Mouse (Mus musculus) intestine, postnatal 0 days (tissue): ENCODE measurements at regions not wholly inside any gene's neighbourhood (a gene's known extent, or its start where the extent isn't known, plus 50 kb on each side); places are given as distances from the start of the nearest gene placed in this dataset.

Source experiments
- ATAC-seq: fragments of 200-750 bp; cut with Nextera tagmentation; 2 replicates; pipeline ENCODE4 v1.8.0; 2017; ENCODE audit warnings: mild to moderate bottlenecking, moderate TSS enrichment, moderate library complexity
- H3K27ac ChIP-seq: fragments of 300-500 bp; sonication (generic); 2 replicates; pipeline ENCODE4 v1.5.1; 2014; ENCODE audit warnings: mild to moderate bottlenecking, low read depth, low read length, moderate library complexity
- H3K27me3 ChIP-seq: fragments of 300-500 bp; sonication (generic); replicated peaks from 2 replicates; pipeline ENCODE4 v1.6.1; 2014; ENCODE audit warnings: low read length, mixed read lengths; ENCODE audit not compliant: control insufficient read depth, insufficient read depth
- H3K36me3 ChIP-seq: fragments of 300-500 bp; sonication (generic); 2 replicates; pipeline ENCODE4 v1.6.1; 2014; ENCODE audit warnings: mild to moderate bottlenecking, moderate library complexity; ENCODE audit not compliant: control insufficient read depth, insufficient read depth
- H3K4me1 ChIP-seq: fragments of 300-500 bp; sonication (generic); replicated peaks from 2 replicates; pipeline ENCODE4 v1.6.1; 2014; ENCODE audit warnings: antibody characterized with exemption, low read length, mixed read lengths; ENCODE audit not compliant: control insufficient read depth, insufficient read depth
- H3K4me2 ChIP-seq: fragments of 300-500 bp; sonication (generic); replicated peaks from 2 replicates; pipeline ENCODE4 v1.6.1; 2014; ENCODE audit warnings: low read depth, mild to moderate bottlenecking, moderate library complexity
- H3K4me3 ChIP-seq: fragments of 300-500 bp; sonication (generic); 2 replicates; pipeline ENCODE4 v1.5.1; 2014; ENCODE audit warnings: low read depth, low read length
- H3K9ac ChIP-seq: fragments of 300-500 bp; sonication (generic); 2 replicates; pipeline ENCODE4 v1.6.1; 2014; ENCODE audit warnings: mild to moderate bottlenecking, low read depth, low read length
- H3K9me3 ChIP-seq: fragments of 300-500 bp; sonication (generic); 2 replicates; pipeline ENCODE4 v1.6.1; 2016; ENCODE audit warnings: mixed run types; ENCODE audit not compliant: control insufficient read depth
- CTCF ChIP-seq: sonication (generic); IDR thresholded peaks from 2 replicates; pipeline ENCODE4 v1.5.1; 2016; ENCODE audit warnings: low read depth, mild to moderate bottlenecking, control low read depth, antibody characterized with exemption, moderate library complexity
- WGBS: fragments of 180-500 bp; shearing (Covaris S2); extraction: QIAGEN DNeasy Blood & Tissue Kit; methylation state at CpG from one replicate; pipeline ENCODE4 v1.1.7; 2014; 5-methylcytosine and 5-hydroxymethylcytosine counted together

DNA sequence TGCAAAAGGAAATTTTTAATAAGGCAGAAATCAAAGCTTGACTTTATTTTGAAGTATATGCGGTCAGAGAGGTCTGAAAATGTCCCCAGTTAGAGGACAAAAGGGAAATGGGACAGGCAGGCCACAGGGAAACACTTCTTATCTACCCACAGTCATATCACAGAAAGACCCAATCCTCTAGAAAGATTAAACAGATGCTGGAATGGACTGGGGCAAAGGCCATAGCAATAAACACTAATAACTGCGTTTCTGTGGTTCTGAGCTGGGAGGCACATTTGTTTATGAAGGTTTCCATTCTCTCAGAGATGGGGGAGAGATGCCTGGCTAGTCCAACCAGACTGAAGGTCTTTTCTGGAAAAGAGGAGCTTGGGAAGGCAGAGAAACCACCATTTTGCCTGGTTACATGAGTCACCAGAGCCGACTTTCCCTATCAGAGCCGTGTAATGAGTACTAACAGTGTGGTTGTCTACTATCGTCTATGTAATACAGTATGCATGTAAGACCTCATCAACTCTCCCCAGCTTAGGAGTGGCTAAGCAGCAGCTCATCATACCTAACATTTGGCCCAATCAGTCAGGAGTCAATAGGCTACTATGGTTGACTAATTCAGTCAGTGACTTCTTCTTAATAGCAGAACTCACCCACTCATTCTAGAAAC is 130.2 kb downstream of the Gm9817 start:
- H3K9me3 ChIP-seq: no peaks in the 10 kb centered on the region
- WGBS: 30% methylated on average over 5 of the region's 5 CpGs
- no peak for TF ChIP-seq CTCF
- H3K4me3 ChIP-seq: no peak overlapping the region
- ATAC-seq: peak; percentile 76
- H3K27ac ChIP-seq: no peak overlapping the region
- no peaks in the 10 kb centered on the region for H3K27me3 ChIP-seq
- H3K4me2 ChIP-seq: no peak overlapping the region
- H3K36me3 ChIP-seq: no peaks in the 10 kb centered on the region
- no peak overlapping the region for H3K9ac ChIP-seq
- peaks cover 6% of the 10 kb centered on the region; the same call in 1 of the 2 replicates for H3K4me1 ChIP-seq

DNA sequence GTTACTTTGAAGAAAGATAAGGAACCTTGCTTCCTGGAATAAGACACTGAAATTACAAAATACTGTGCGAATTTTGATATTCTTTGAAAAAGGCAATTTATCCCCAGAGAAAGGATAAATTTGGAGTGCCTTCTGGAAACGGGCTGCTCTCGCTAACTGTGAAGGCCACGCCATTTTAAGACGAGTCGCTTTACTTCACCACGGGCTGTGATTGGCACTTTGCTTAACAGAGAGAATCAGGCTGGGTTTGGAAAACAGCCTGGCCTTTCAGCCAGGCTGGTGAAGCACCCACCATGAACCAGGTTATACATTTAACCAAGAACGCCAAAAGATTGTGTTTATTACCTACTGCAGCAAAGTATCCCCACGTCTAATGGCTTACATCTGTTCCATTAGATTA is 132.7 kb downstream of the Gm9817 start:
- WGBS: 77% methylated on average over 9 of the region's 9 CpGs
- ATAC-seq: no peak
- Histone ChIP-seq H3K4me3 (no peak overlapping the region), H3K4me1 (peaks cover 6% of the 10 kb centered on the region; the same call in 1 of the 2 replicates), H3K9me3 (no peaks in the 10 kb centered on the region), H3K27me3 (no peaks in the 10 kb centered on the region), H3K36me3 (no peaks in the 10 kb centered on the region), H3K9ac (no peak overlapping the region), H3K27ac (no peak overlapping the region), H3K4me2 (no peak overlapping the region)
- TF ChIP-seq CTCF: no peak

DNA sequence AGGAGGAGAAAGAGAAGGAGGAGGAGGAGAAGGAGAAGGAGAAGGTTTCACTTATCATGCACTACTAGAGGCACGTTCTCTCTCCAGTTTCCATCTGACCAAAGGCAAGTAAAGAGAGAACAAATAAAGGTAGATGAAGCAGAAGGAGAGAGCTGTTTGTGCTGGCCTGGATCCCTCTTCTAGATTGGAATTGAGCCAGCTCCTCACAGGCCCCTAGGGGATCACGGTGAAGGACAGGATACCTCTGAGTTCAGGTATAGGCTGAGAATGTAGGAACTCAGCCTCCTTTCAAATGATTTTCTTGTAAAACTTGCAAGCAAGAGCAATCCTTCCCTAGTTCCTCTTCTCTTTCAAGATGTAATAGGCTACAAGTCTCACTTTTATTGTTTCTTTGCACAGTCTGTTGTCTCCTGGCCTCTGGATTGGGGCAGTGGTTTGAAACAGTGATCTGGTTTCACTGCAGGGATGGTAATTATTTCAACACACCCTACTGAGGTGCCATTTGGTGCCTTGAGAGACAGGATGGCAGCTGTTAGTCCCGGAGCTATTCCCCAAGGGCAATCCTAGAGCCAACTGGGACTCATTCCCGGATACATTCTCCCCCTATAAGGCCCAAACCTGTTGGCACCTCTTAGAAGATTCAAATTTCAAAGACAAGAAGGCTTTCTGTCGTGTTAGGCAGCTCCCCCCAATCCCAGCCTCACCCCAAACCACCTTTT is 134.8 kb downstream of the Gm9817 start:
- no peaks in the 10 kb centered on the region for H3K27me3 ChIP-seq
- no peaks in the 10 kb centered on the region for H3K9me3 ChIP-seq
- no peak for TF ChIP-seq CTCF
- H3K4me1 ChIP-seq: peaks cover 6% of the 10 kb centered on the region; the same call in 1 of the 2 replicates
- no peak overlapping the region for H3K27ac ChIP-seq
- 31% methylated on average over 5 of the region's 5 CpGs for WGBS
- H3K4me3 ChIP-seq: no peak overlapping the region
- H3K4me2 ChIP-seq: no peak overlapping the region
- no peak overlapping the region for H3K9ac ChIP-seq
- H3K36me3 ChIP-seq: no peaks in the 10 kb centered on the region
- no peak for ATAC-seq

DNA sequence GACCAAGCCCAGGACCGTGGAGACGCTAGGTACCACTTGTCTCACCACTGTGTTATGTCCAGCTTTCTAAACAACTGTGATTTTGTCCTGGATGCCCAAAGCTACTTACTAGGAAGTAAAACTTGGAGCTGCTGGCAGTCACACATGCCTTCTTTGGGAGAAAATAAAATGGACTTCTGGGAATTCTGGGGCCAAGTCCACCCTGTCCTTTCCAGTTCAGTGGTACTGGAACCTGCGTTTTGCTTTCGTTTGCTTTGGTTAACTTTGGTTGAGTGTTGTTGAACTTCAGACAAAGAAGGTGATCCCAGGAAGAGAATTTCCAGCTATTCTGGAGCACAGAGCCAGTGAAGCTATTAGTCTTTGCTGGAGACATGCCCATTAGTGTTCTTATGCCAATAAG is 139.8 kb downstream of the Gm9817 start:
- Histone ChIP-seq H3K36me3 (no peaks in the 10 kb centered on the region), H3K9me3 (no peaks in the 10 kb centered on the region), H3K9ac (no peak overlapping the region), H3K4me2 (no peak overlapping the region), H3K4me3 (no peak overlapping the region), H3K27me3 (no peaks in the 10 kb centered on the region), H3K4me1 (peaks cover 3% of the 10 kb centered on the region; the same call in 1 of the 2 replicates), H3K27ac (no peak overlapping the region)
- no peak for ATAC-seq
- WGBS: 91% methylated on average over 4 of the region's 4 CpGs
- no peak for TF ChIP-seq CTCF

DNA sequence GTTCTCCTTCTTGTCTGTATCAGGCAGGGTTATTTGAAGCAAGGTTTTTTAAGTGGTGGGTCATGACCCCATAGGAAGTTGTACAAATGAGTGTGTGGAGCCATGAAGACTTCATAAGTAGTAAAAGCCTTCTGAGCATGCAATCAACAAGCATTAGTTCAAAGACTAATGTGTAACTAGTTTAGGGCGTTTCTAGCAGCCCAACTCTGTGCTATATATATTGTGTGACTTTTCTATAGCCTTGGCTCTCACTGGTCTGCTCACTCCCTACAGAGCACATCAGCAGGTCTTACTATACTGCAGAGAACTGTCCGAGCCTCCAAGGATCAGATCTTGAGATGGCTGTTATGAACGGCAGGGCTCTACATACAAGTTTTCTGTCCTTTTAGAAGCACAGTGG is 141.2 kb downstream of the Gm9817 start:
- no peak overlapping the region for H3K9ac ChIP-seq
- H3K36me3 ChIP-seq: no peaks in the 10 kb centered on the region
- H3K4me3 ChIP-seq: no peak overlapping the region
- no peak overlapping the region for H3K27ac ChIP-seq
- H3K9me3 ChIP-seq: no peaks in the 10 kb centered on the region
- no peaks in the 10 kb centered on the region for H3K27me3 ChIP-seq
- no peak for TF ChIP-seq CTCF
- 69% methylated on average over 3 of the region's 3 CpGs for whole genome bisulfite sequencing
- no peak overlapping the region for H3K4me2 ChIP-seq
- ATAC-seq: no peak
- no peaks in the 10 kb centered on the region for H3K4me1 ChIP-seq

DNA sequence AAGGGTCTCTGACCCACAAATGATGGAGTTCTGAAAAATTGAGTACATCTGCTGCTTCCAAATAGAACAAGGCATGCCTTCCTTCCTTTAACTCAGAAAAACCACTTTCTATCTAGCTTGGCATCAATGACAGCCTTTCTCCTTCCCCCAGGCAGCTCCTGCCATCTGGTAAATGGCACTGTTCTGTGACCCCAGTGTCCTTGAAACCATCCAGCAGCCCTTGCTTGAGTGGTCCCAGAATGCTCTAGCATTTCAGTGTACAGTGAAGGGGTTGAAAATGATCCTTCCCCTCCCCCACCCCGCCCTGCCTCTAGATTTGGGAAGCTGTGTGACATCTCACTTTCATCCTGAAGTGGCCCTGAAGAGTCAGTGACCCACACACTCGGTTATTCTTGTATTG is 152.3 kb downstream of the Gm9817 start:
- H3K9me3 ChIP-seq: no peaks in the 10 kb centered on the region
- no peak overlapping the region for H3K4me2 ChIP-seq
- H3K36me3 ChIP-seq: no peaks in the 10 kb centered on the region
- H3K4me3 ChIP-seq: no peak overlapping the region
- TF ChIP-seq CTCF: no peak
- WGBS: 66% methylated on average over 2 of the region's 2 CpGs
- no peak overlapping the region for H3K27ac ChIP-seq
- no peak for ATAC-seq
- no peak overlapping the region for H3K9ac ChIP-seq
- no peaks in the 10 kb centered on the region for H3K4me1 ChIP-seq
- H3K27me3 ChIP-seq: no peaks in the 10 kb centered on the region
